Mouse (Mus musculus) ES-E14 (cell line): ENCODE results near the gene Pde9a. TPM values are rescaled to one million over a fixed set of nuclear protein-coding genes. Genes with fewer than 3 reads are reported as not detected.

Source experiments
- DNase-seq: peaks from one replicate; pipeline ENCODE4 v3.0.0-alpha.2; 2013; ENCODE audit warnings: low read depth, low spot score
- H3K27ac ChIP-seq: 2 replicates; pipeline ENCODE4 v1.5.1; 2012; ENCODE audit warnings: low read depth, mild to moderate bottlenecking, low read length, moderate library complexity, mixed read lengths; ENCODE audit not compliant: poor library complexity, insufficient read depth, severe bottlenecking
- H3K36me3 ChIP-seq: 2 replicates; pipeline ENCODE4 v1.6.1; 2012; ENCODE audit warnings: mild to moderate bottlenecking, low read length, moderate library complexity, mixed read lengths; ENCODE audit not compliant: control insufficient read depth, poor library complexity, insufficient read depth, severe bottlenecking
- H3K4me1 ChIP-seq, 2 experiments: fragments of 150-350 bp in 1 of 2; sonication (generic) in 1 of 2; 2 replicates each; pipeline ENCODE4 v1.6.1; 2012; ENCODE audit warnings: low read length in 2 of 2, mild to moderate bottlenecking in 1 of 2, mixed read lengths in 1 of 2; ENCODE audit not compliant: control insufficient read depth in 2 of 2, insufficient read depth in 2 of 2, poor library complexity in 1 of 2
- H3K4me3 ChIP-seq, 2 experiments: fragments of 150-350 bp in 1 of 2; sonication (generic) in 1 of 2; 2 replicates each; pipeline ENCODE4 v1.5.1; 2012; ENCODE audit warnings: low read length in 2 of 2, low read depth in 1 of 2, mild to moderate bottlenecking in 1 of 2, mixed read lengths in 1 of 2; ENCODE audit not compliant: insufficient read depth in 1 of 2, poor library complexity in 1 of 2, severe bottlenecking in 1 of 2
- H3K9ac ChIP-seq: 2 replicates; pipeline ENCODE4 v1.6.1; 2012; ENCODE audit warnings: low read depth, mild to moderate bottlenecking, low read length, mixed read lengths; ENCODE audit not compliant: poor library complexity, insufficient read depth, severe bottlenecking
- H3K9me3 ChIP-seq: fragments of 150-350 bp; sonication (generic); 2 replicates; pipeline ENCODE4 v1.6.1; 2012; ENCODE audit warnings: low read depth, mild to moderate bottlenecking, low read length; ENCODE audit not compliant: control insufficient read depth, insufficient read depth
- CHD2 ChIP-seq: IDR thresholded peaks from 2 replicates; pipeline ENCODE4 v1.6.1; 2014; ENCODE audit warnings: mild to moderate bottlenecking, low read depth, low read length, inconsistent platforms
- HCFC1 ChIP-seq: IDR thresholded peaks from 2 replicates; pipeline ENCODE4 v1.6.1; 2012; ENCODE audit warnings: low read length, inconsistent platforms, borderline replicate concordance; ENCODE audit not compliant: insufficient read depth
- MAFK ChIP-seq: IDR thresholded peaks from 2 replicates; pipeline ENCODE4 v1.6.1; 2014; ENCODE audit warnings: mild to moderate bottlenecking, low read depth, low read length, inconsistent platforms; ENCODE audit not compliant: insufficient read depth
- ZC3H11A ChIP-seq: IDR thresholded peaks from 2 replicates; pipeline ENCODE4 v1.6.1; 2012; ENCODE audit warnings: low read depth, mild to moderate bottlenecking, inconsistent platforms, low read length, borderline replicate concordance
- ZNF384 ChIP-seq: IDR thresholded peaks from 2 replicates; pipeline ENCODE4 v1.6.1; 2012; ENCODE audit warnings: low read depth, low read length, inconsistent platforms
- in situ Hi-C, 2 experiments: fragments of 600-800 bp; cut with MboI; formaldehyde crosslinking; loops; one replicate each; pipeline ENCODE4 v1.15.1; 2025; ENCODE audit warnings: low sequenced_read_pairs in 2 of 2, inconsistent platforms in 1 of 2; ENCODE audit not compliant: unreplicated experiment in 2 of 2
- total RNA-seq: library from RNA; depleted of rRNA; stranded (reverse); fragments of 300-350 nt; gene quantifications from 2 replicates; pipeline ENCODE4 v1.2.3, GENCODE M21; 2012

Pde9a gene
- total RNA-seq, 1 experiment: 3.9 TPM

GRCm38 (mm10) chr17:31439978-31440377, 54.0 kb downstream of the Pde9a start:
- no peak overlapping the region for H3K27ac ChIP-seq
- no peak overlapping the region for H3K4me3 ChIP-seq
- peaks cover 0 to 10% of the 10 kb centered on the region in 2 experiments; a peak in 2 of 4 replicates for H3K4me1 ChIP-seq
- TF ChIP-seq ZC3H11A (no peak), ZNF384 (no peak), CHD2 (no peak), HCFC1 (no peak), MAFK (no peak)
- no peaks in the 10 kb centered on the region for H3K36me3 ChIP-seq
- no peaks in the 10 kb centered on the region for H3K9me3 ChIP-seq
- no peak for DNase-seq
- H3K9ac ChIP-seq: no peak overlapping the region
- in situ Hi-C loops: no loop called here

GRCm38 (mm10) chr17:31442513-31442912, 56.5 kb downstream of the Pde9a start:
- H3K9ac ChIP-seq: no peak overlapping the region
- no peak overlapping the region for H3K4me3 ChIP-seq
- H3K4me1 ChIP-seq: peaks cover 0 to 8% of the 10 kb centered on the region in 2 experiments; a peak in 2 of 4 replicates
- H3K9me3 ChIP-seq: no peaks in the 10 kb centered on the region
- in situ Hi-C loops: no loop called here
- no peak overlapping the region for H3K27ac ChIP-seq
- no peak for DNase-seq
- H3K36me3 ChIP-seq: no peaks in the 10 kb centered on the region
- TF ChIP-seq ZNF384: no peak
- TF ChIP-seq CHD2: no peak
- TF ChIP-seq HCFC1: no peak
- TF ChIP-seq ZC3H11A: no peak
- no peak for TF ChIP-seq MAFK

DNA sequence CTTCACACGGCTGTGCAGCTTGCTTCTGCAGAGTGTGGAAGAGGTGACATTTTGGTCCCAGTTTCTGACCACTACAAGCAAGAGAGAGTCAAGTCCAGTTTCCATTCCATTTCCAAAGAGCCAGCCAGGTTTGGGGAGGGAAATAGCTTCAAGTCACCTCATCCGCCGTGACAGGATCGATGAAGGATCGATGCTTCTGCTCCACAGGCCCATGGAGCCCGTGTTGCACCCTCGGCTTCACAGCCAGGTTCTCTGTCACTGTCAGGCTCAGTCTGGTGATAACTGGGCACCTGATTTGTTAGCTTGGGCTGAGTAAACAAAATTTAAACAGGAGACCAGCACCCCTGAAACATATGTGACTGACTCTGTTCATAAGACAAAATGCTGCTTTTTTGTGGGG, 58.2 kb downstream of the Pde9a start:
- H3K4me1 ChIP-seq: peaks cover 0 to 3% of the 10 kb centered on the region in 2 experiments; a peak in 1 of 4 replicates
- in situ Hi-C loops: no loop called here
- TF ChIP-seq CHD2 (no peak), ZC3H11A (no peak), ZNF384 (no peak), MAFK (no peak), HCFC1 (no peak)
- H3K9me3 ChIP-seq: no peaks in the 10 kb centered on the region
- no peak overlapping the region for H3K9ac ChIP-seq
- no peak overlapping the region for H3K4me3 ChIP-seq
- H3K27ac ChIP-seq: no peak overlapping the region
- DNase-seq: no peak
- H3K36me3 ChIP-seq: no peaks in the 10 kb centered on the region

DNA sequence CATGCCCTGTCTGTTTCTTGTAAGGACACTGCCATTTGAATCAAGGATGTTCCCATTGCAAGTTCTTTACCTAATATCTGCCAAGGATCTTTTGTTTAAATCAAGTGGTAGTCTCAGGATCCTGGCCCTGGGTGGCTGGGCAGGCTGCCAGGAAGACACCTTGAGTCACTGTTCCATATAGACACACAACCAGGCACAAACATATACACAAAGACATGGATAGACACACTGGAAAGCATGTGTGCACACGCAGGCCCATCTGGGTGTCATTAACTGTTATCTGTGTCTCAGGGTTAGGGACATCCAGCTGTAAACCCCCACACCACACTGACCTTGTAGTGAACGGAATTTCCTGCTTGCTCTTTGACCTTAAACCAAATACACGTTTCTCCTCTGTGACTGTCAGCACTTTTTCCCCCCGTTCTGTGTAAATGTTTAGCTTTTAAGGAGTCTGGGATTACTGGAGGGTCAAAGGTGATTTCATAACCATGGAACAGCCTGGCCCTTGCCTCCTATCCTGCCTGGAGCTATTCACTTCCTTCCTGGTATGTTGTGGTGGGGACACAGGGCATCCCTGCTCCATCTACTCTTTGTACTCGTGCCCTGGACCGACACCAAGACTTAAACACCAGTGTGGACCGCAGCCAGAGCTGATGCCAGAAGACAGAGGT, 59.2 kb downstream of the Pde9a start:
- Histone ChIP-seq H3K9me3 (no peaks in the 10 kb centered on the region), H3K27ac (no peak overlapping the region), H3K36me3 (no peaks in the 10 kb centered on the region), H3K9ac (no peak overlapping the region), H3K4me3 (no peak overlapping the region), H3K4me1 (no peaks in the 10 kb centered on the region; a peak in 1 of 4 replicates)
- in situ Hi-C loops: no loop called here
- no peak for TF ChIP-seq CHD2
- TF ChIP-seq ZC3H11A: no peak
- TF ChIP-seq HCFC1: no peak
- TF ChIP-seq MAFK: no peak
- TF ChIP-seq ZNF384: no peak
- DNase-seq: no peak
